Mouse (Mus musculus) cerebellum, adult 2 months (tissue): ENCODE results near the gene Asic3.

Source experiments
- CTCF ChIP-seq: fragments of 200-500 bp; IDR thresholded peaks from 2 replicates; pipeline ENCODE4 v1.5.1; 2011; ENCODE audit warnings: low read depth, mild to moderate bottlenecking, control low read depth, low read length, moderate library complexity, borderline replicate concordance; ENCODE audit not compliant: insufficient read depth
- POLR2A ChIP-seq: fragments of 200-500 bp; IDR thresholded peaks from 2 replicates; pipeline ENCODE4 v1.6.1; 2011; ENCODE audit warnings: low read length, control low read depth, borderline replicate concordance; ENCODE audit not compliant: insufficient read depth

GRCm38 (mm10) chr5:24394165-24394894 lies 18.9 kb upstream of the Asic3 start:
- TF ChIP-seq CTCF (peak; percentile 76), POLR2A (peak; percentile 62; the same call in 1 of the 2 replicates)
